Mouse (Mus musculus): Measurements from ENCODE around the gene Gng10. TPM values are rescaled to one million over a fixed set of nuclear protein-coding genes. Genes with fewer than 3 reads are reported as not detected.

Gng10 gene
- total RNA-seq, 1 experiment from 2014 or later, result 133 TPM

Other genes with a start within 250 kb of the Gng10 start
- gene Olfr267, start 247.4 kb upstream of the Gng10 start, total RNA-seq (2017), result not detected in 3 replicates
- 39.7 to 80.2 TPM (median 72.1 TPM) in 3 replicates for gene Ecpas, start 122.3 kb upstream of the Gng10 start, total RNA-seq (2017)
- gene Zkscan16, start 91.5 kb upstream of the Gng10 start, total RNA-seq (2017), result 0.29 TPM in 1 of 3 replicates, not detected in the others
- gene Ptgr1, start 48.0 kb upstream of the Gng10 start, total RNA-seq (2017), result 1.9 to 2.7 TPM (median 2.3 TPM) in 3 replicates
- 10.7 to 15.7 TPM (median 15.3 TPM) in 3 replicates for gene Dnajc25, start 40.0 kb upstream of the Gng10 start, total RNA-seq (2017)
- gene Gm20503, start 31.9 kb upstream of the Gng10 start, total RNA-seq (2017), result not detected in 3 replicates
- 0.43 TPM in 1 of 3 replicates, not detected in the others for gene AI481877, start 103.9 kb downstream of the Gng10 start, total RNA-seq (2017)
- gene Ugcg, start 154.2 kb downstream of the Gng10 start, total RNA-seq (2017), result 254 to 534 TPM (median 259 TPM) in 3 replicates

All from monocyte, adult 5-6 weeks (primary cell).